In the genomic region with DNA sequence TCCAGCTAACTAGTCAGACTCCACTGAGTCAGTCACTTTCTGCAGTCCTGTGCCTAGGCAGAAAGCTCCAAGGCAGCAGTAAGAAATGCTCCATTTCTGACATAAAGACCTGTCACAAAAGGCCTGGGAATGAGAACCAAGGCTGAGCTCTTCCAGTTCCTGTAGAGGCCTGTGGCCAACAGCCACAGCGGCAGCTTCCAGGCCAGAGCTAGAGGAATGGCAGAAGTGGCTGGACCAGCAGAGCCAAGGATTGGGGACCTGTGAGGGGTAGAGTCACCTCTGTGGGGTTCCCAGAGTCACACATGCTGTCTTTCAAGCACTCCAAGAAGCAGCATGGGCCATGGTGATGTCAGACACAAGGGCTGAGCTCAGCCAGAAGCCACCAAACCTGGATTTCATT, we compare ENCODE assay signal across 10 mouse cellular contexts.
DNase-seq lines count a peak whose midpoint lies in the region; ATAC-seq lines count a peak whose summit lies in the region.
"Had no signal": no experiment of that assay in that cellular context is flagged by ENCODE, and none has a peak within 500 bp of the region (broad histone marks: within the 10 kb centered on the region; RNA-seq: fewer than 3 reads in every experiment).

No protein-coding gene starts in this region.

- ATAC-seq in kidney, embryonic 15.5 days (replicated peaks; ENCODE audit: low FRiP score) = no peak
- ATAC-seq in embryonic facial prominence, embryonic 15.5 days (ENCODE audit: insufficient number of reproducible peaks, low FRiP score, low TSS enrichment, low read depth) = no peak
- peak; percentile 19; the same call in 1 of the 2 replicates for ATAC-seq in hindbrain, embryonic 16.5 days
- ATAC-seq in neural tube, embryonic 12.5 days (ENCODE audit: low FRiP score, low read depth) = no peak

- peak overlapping the region; percentile 56; the same call in 1 of the 2 replicates for H3K27ac ChIP-seq in kidney, embryonic 15.5 days
- H3K27ac ChIP-seq in embryonic facial prominence, embryonic 15.5 days (replicated peaks) = peak overlapping the region; percentile 83
- peak overlapping the region; percentile 78 for H3K27ac ChIP-seq in hindbrain, embryonic 16.5 days (ENCODE audit: low read depth, low read length)
- 0 out of 2 replicates have a peak overlapping the region, but pooled peaks have one; percentile 69 for H3K27ac ChIP-seq in neural tube, embryonic 12.5 days

- WGBS in kidney, embryonic 15.5 days = 80% methylated on average over 1 of the region's 1 CpGs
- WGBS in embryonic facial prominence, embryonic 15.5 days = 53% methylated on average over 1 of the region's 1 CpGs
- 61% methylated on average over 1 of the region's 1 CpGs for WGBS in hindbrain, embryonic 16.5 days
- WGBS in neural tube, embryonic 12.5 days = 94% methylated on average over 1 of the region's 1 CpGs

- H3K4me1 ChIP-seq in kidney, embryonic 15.5 days = peaks cover 52% of the 10 kb centered on the region
- H3K4me1 ChIP-seq in embryonic facial prominence, embryonic 15.5 days = peaks cover 51% of the 10 kb centered on the region
- H3K4me1 ChIP-seq in hindbrain, embryonic 16.5 days (ENCODE audit: control insufficient read depth, insufficient read depth, low read depth, low read length) = peaks cover 24% of the 10 kb centered on the region
- peaks cover 51% of the 10 kb centered on the region for H3K4me1 ChIP-seq in neural tube, embryonic 12.5 days

- peaks cover 80% of the 10 kb centered on the region for H3K36me3 ChIP-seq in kidney, embryonic 15.5 days
- H3K36me3 ChIP-seq in embryonic facial prominence, embryonic 15.5 days = peaks cover 58% of the 10 kb centered on the region
- H3K36me3 ChIP-seq in hindbrain, embryonic 16.5 days (ENCODE audit: control insufficient read depth, insufficient read depth, low read length) = peaks cover 31% of the 10 kb centered on the region
- H3K36me3 ChIP-seq in neural tube, embryonic 12.5 days = peaks cover 59% of the 10 kb centered on the region

- no peak for DNase-seq in kidney, adult 18-20 months
- no peak for DNase-seq in gastrocnemius, postnatal 25 days
- no peak for DNase-seq in layer of hippocampus, adult 9-10 months (ENCODE audit: low spot score)
- DNase-seq in left cerebral cortex, postnatal 14 days (ENCODE audit: low spot score in 2 of 2) = no peak
- DNase-seq: kidney, adult 8-10 months had no signal

- intact Hi-C loops in left cerebral cortex, postnatal 14 days (cut with DNase I) = loop anchor here (5.0 kb wide), 1 partner anchor 65 kb away; a partner anchor contains a TSS

- peaks cover 4% of the 10 kb centered on the region; the same call in 1 of the 2 replicates for H3K9me3 ChIP-seq in kidney, embryonic 15.5 days (replicated peaks)
- H3K9me3 ChIP-seq in embryonic facial prominence, embryonic 15.5 days (replicated peaks) = no peaks in the 10 kb centered on the region
- no peaks in the 10 kb centered on the region for H3K9me3 ChIP-seq in hindbrain, embryonic 16.5 days (ENCODE audit: control insufficient read depth, low read length)
- H3K9me3 ChIP-seq in neural tube, embryonic 12.5 days = no peaks in the 10 kb centered on the region
- H3K9me3 ChIP-seq: megakaryocyte, embryonic 14.5 days had no signal

- H3K27me3 ChIP-seq in kidney, embryonic 15.5 days = no peaks in the 10 kb centered on the region
- no peaks in the 10 kb centered on the region for H3K27me3 ChIP-seq in embryonic facial prominence, embryonic 15.5 days
- H3K27me3 ChIP-seq in hindbrain, embryonic 16.5 days (replicated peaks; ENCODE audit: control insufficient read depth, insufficient read depth, low read length) = no peaks in the 10 kb centered on the region
- H3K27me3 ChIP-seq in neural tube, embryonic 12.5 days (replicated peaks) = no peaks in the 10 kb centered on the region

- no peak overlapping the region for H3K9ac ChIP-seq in kidney, embryonic 15.5 days
- H3K9ac ChIP-seq in embryonic facial prominence, embryonic 15.5 days = no peak overlapping the region
- H3K9ac ChIP-seq in hindbrain, embryonic 16.5 days (ENCODE audit: low read depth, low read length) = peak overlapping the region; percentile 3; the same call in 1 of the 2 replicates
- no peak overlapping the region for H3K9ac ChIP-seq in neural tube, embryonic 12.5 days

- no peak overlapping the region for H3K4me2 ChIP-seq in kidney, embryonic 15.5 days
- H3K4me2 ChIP-seq in embryonic facial prominence, embryonic 15.5 days (replicated peaks) = no peak overlapping the region; the same call in 1 of the 2 replicates
- H3K4me2 ChIP-seq in hindbrain, embryonic 16.5 days (ENCODE audit: low read length) = no peak overlapping the region
- no peak overlapping the region for H3K4me2 ChIP-seq in neural tube, embryonic 12.5 days (replicated peaks)

- H3K4me3 ChIP-seq in kidney, embryonic 15.5 days (replicated peaks) = no peak overlapping the region
- no peak overlapping the region for H3K4me3 ChIP-seq in embryonic facial prominence, embryonic 15.5 days (replicated peaks)
- no peak overlapping the region for H3K4me3 ChIP-seq in hindbrain, embryonic 16.5 days (ENCODE audit: low read length)
- no peak overlapping the region for H3K4me3 ChIP-seq in neural tube, embryonic 12.5 days
- H3K4me3 ChIP-seq: megakaryocyte, embryonic 14.5 days had no signal
